Mouse (Mus musculus) hindbrain, embryonic 10.5 days (tissue): Measurements from ENCODE around the gene Fbln5. TPM values are rescaled to one million over a fixed set of nuclear protein-coding genes. Genes with fewer than 3 reads are reported as not detected.

Source experiments
- DNase-seq: peaks from one replicate; pipeline ENCODE4 v3.0.0-alpha.2; 2017; ENCODE audit warnings: low spot score
- H3K27ac ChIP-seq: fragments of 300-500 bp; sonication (generic); 2 replicates; pipeline ENCODE4 v1.5.1; 2016; ENCODE audit warnings: mild to moderate bottlenecking, moderate library complexity
- H3K27me3 ChIP-seq: fragments of 300-500 bp; sonication (generic); 2 replicates; pipeline ENCODE4 v1.6.1; 2016; ENCODE audit warnings: mild to moderate bottlenecking; ENCODE audit not compliant: poor library complexity, insufficient read depth, severe bottlenecking
- H3K36me3 ChIP-seq: fragments of 300-500 bp; sonication (generic); 2 replicates; pipeline ENCODE4 v1.6.1; 2016; ENCODE audit warnings: mild to moderate bottlenecking, moderate library complexity
- H3K4me1 ChIP-seq: fragments of 300-500 bp; sonication (generic); replicated peaks from 2 replicates; pipeline ENCODE4 v1.6.1; 2016; ENCODE audit warnings: mild to moderate bottlenecking
- H3K4me3 ChIP-seq: fragments of 300-500 bp; sonication (generic); 2 replicates; pipeline ENCODE4 v1.5.1; 2016; ENCODE audit warnings: mild to moderate bottlenecking, moderate library complexity
- H3K9me3 ChIP-seq: fragments of 300-500 bp; sonication (generic); 2 replicates; pipeline ENCODE4 v1.6.1; 2016; ENCODE audit warnings: mild to moderate bottlenecking, moderate library complexity
- WGBS: fragments of 180-500 bp; shearing (Covaris S2); methylation state at CpG from one replicate; pipeline ENCODE4 v1.1.7; 2016; 5-methylcytosine and 5-hydroxymethylcytosine counted together
- polyA plus RNA-seq: library from polyadenylated mRNA; unstranded; fragments of >200 nt; fragmentation: Nextera tagmentation; extraction: Ambion mirVana; gene quantifications from 2 replicates; pipeline ENCODE4 v1.2.1, GENCODE M21; 2016

The Fbln5 gene
- polyA plus RNA-seq, 1 experiment from 2014 or later, result 13.4 TPM

- H3K36me3 ChIP-seq, result no peaks in the 10 kb centered on the region
- H3K9me3 ChIP-seq, result no peaks in the 10 kb centered on the region
- DNase-seq, result no peak
- H3K4me1 ChIP-seq, result no peaks in the 10 kb centered on the region
- H3K27ac ChIP-seq, result no peak overlapping the region
- WGBS, result 82% methylated on average over 7 of the region's 7 CpGs
- no peak overlapping the region for H3K4me3 ChIP-seq
- H3K27me3 ChIP-seq, result no peaks in the 10 kb centered on the region
These were observed 20.5 kb downstream of the Fbln5 start for GRCm38 (mm10) chr12:101798189-101798922.

GRCm38 (mm10) chr12:101794458-101794857 is 24.4 kb downstream of the Fbln5 start:
- Histone ChIP-seq H3K27me3 (no peaks in the 10 kb centered on the region), H3K27ac (no peak overlapping the region), H3K4me3 (no peak overlapping the region), H3K9me3 (no peaks in the 10 kb centered on the region), H3K4me1 (no peaks in the 10 kb centered on the region), H3K36me3 (no peaks in the 10 kb centered on the region)
- no peak for DNase-seq
- whole genome bisulfite sequencing, result 77% methylated on average over 3 of the region's 3 CpGs

- Histone ChIP-seq H3K9me3 (no peaks in the 10 kb centered on the region), H3K4me3 (no peak overlapping the region), H3K27ac (no peak overlapping the region), H3K27me3 (no peaks in the 10 kb centered on the region), H3K36me3 (no peaks in the 10 kb centered on the region), H3K4me1 (no peaks in the 10 kb centered on the region)
- no peak for DNase-seq
- WGBS, result 64% methylated on average over 5 of the region's 5 CpGs
These were observed 25.6 kb downstream of the Fbln5 start for GRCm38 (mm10) chr12:101793221-101793621.

GRCm38 (mm10) chr12:101792684-101793083 is 26.2 kb downstream of the Fbln5 start:
- Histone ChIP-seq H3K4me3 (no peak overlapping the region), H3K36me3 (no peaks in the 10 kb centered on the region), H3K4me1 (no peaks in the 10 kb centered on the region), H3K9me3 (no peaks in the 10 kb centered on the region), H3K27me3 (no peaks in the 10 kb centered on the region), H3K27ac (no peak overlapping the region)
- 89% methylated on average over 4 of the region's 4 CpGs for WGBS
- no peak for DNase-seq

GRCm38 (mm10) chr12:101789767-101790166 is 29.1 kb downstream of the Fbln5 start:
- H3K4me3 ChIP-seq, result no peak overlapping the region
- 90% methylated on average over 3 of the region's 3 CpGs for WGBS
- no peaks in the 10 kb centered on the region for H3K4me1 ChIP-seq
- no peak for DNase-seq
- no peak overlapping the region for H3K27ac ChIP-seq
- H3K27me3 ChIP-seq, result no peaks in the 10 kb centered on the region
- H3K9me3 ChIP-seq, result no peaks in the 10 kb centered on the region
- no peaks in the 10 kb centered on the region for H3K36me3 ChIP-seq

- Histone ChIP-seq H3K9me3 (0 out of 2 replicates have a peak, but pooled peaks cover 2% of the 10 kb centered on the region), H3K27ac (no peak overlapping the region), H3K27me3 (no peaks in the 10 kb centered on the region), H3K4me1 (no peaks in the 10 kb centered on the region), H3K36me3 (no peaks in the 10 kb centered on the region), H3K4me3 (no peak overlapping the region)
- 86% methylated on average over 3 of the region's 3 CpGs for WGBS
- no peak for DNase-seq
These were observed 29.6 kb downstream of the Fbln5 start for GRCm38 (mm10) chr12:101789250-101789649.

- Histone ChIP-seq H3K4me3 (no peak overlapping the region), H3K27ac (no peak overlapping the region), H3K36me3 (no peaks in the 10 kb centered on the region), H3K27me3 (no peaks in the 10 kb centered on the region), H3K9me3 (0 out of 2 replicates have a peak, but pooled peaks cover 2% of the 10 kb centered on the region), H3K4me1 (no peaks in the 10 kb centered on the region)
- DNase-seq, result no peak
- 58% methylated on average over 2 of the region's 2 CpGs for whole genome bisulfite sequencing
These were observed 36.1 kb downstream of the Fbln5 start for GRCm38 (mm10) chr12:101782787-101783186.

- Histone ChIP-seq H3K9me3 (0 out of 2 replicates have a peak, but pooled peaks cover 2% of the 10 kb centered on the region), H3K4me1 (no peaks in the 10 kb centered on the region), H3K36me3 (no peaks in the 10 kb centered on the region), H3K4me3 (no peak overlapping the region), H3K27ac (no peak overlapping the region), H3K27me3 (no peaks in the 10 kb centered on the region)
- DNase-seq, result no peak
- 78% methylated on average over 5 of the region's 5 CpGs for whole genome bisulfite sequencing
These were observed 37.9 kb downstream of the Fbln5 start for GRCm38 (mm10) chr12:101780915-101781314.

GRCm38 (mm10) chr12:101777613-101778325 is 41.1 kb downstream of the Fbln5 start:
- WGBS, result 76% methylated on average over 9 of the region's 9 CpGs

GRCm38 (mm10) chr12:101776383-101776782 is 42.5 kb downstream of the Fbln5 start:
- WGBS, result 81% methylated on average over 5 of the region's 5 CpGs
- Histone ChIP-seq H3K36me3 (no peaks in the 10 kb centered on the region), H3K4me1 (no peaks in the 10 kb centered on the region), H3K9me3 (no peaks in the 10 kb centered on the region), H3K27me3 (no peaks in the 10 kb centered on the region), H3K4me3 (no peak overlapping the region), H3K27ac (no peak overlapping the region)
- no peak for DNase-seq

More at GRCm38 (mm10) chr12:101777613-101778325, 41.1 kb downstream of the Fbln5 start:
- H3K27me3 ChIP-seq, result no peaks in the 10 kb centered on the region
- DNase-seq, result no peak
- no peak overlapping the region for H3K4me3 ChIP-seq
- no peaks in the 10 kb centered on the region for H3K9me3 ChIP-seq
- no peak overlapping the region for H3K27ac ChIP-seq
- no peaks in the 10 kb centered on the region for H3K4me1 ChIP-seq
- H3K36me3 ChIP-seq, result no peaks in the 10 kb centered on the region

- Histone ChIP-seq H3K27me3 (no peaks in the 10 kb centered on the region), H3K36me3 (no peaks in the 10 kb centered on the region), H3K9me3 (no peaks in the 10 kb centered on the region), H3K4me3 (no peak overlapping the region), H3K4me1 (no peaks in the 10 kb centered on the region), H3K27ac (no peak overlapping the region)
- no peak for DNase-seq
- WGBS, result 75% methylated on average over 4 of the region's 4 CpGs
These were observed 44.7 kb downstream of the Fbln5 start for GRCm38 (mm10) chr12:101774116-101774515.

GRCm38 (mm10) chr12:101772962-101773361 is 45.9 kb downstream of the Fbln5 start:
- Histone ChIP-seq H3K4me3 (no peak overlapping the region), H3K9me3 (no peaks in the 10 kb centered on the region), H3K36me3 (no peaks in the 10 kb centered on the region), H3K27ac (no peak overlapping the region), H3K4me1 (no peaks in the 10 kb centered on the region), H3K27me3 (no peaks in the 10 kb centered on the region)
- DNase-seq, result no peak
- whole genome bisulfite sequencing, result 79% methylated on average over 3 of the region's 3 CpGs

- Histone ChIP-seq H3K27ac (no peak overlapping the region), H3K36me3 (no peaks in the 10 kb centered on the region), H3K27me3 (no peaks in the 10 kb centered on the region), H3K4me1 (no peaks in the 10 kb centered on the region), H3K4me3 (no peak overlapping the region), H3K9me3 (no peaks in the 10 kb centered on the region)
- 89% methylated on average over 5 of the region's 5 CpGs for whole genome bisulfite sequencing
- DNase-seq, result no peak
These were observed 48.4 kb downstream of the Fbln5 start for GRCm38 (mm10) chr12:101770283-101771015.
